Mouse (Mus musculus): ENCODE measurements around the gene Sfta2.

DNA sequence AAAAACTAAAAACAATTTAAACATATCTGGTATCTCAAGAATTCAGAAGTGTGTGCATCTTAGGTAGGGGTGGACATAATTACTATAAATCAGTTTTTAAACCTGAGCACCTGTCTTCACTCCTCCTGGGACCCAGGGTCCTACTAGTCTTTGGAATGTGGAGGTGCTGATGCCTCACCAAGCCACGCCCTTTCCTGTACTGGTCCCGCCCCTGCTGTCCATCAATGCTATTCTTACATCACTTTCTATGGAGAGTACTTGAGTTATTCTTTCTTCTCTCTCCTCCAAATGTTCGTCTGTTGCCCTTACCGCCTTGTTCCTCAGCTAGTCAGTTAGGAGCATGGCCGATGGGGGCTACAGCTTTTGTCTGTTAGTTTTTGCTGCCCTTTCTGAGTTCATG lies 35.0 kb downstream of the Sfta2 start:
- no peak for TF ChIP-seq CTCF (IDR thresholded peaks at IDR 0.05; ENCODE audit: low read depth, low read length)
- TF ChIP-seq POLR2A (IDR thresholded peaks at IDR 0.05; ENCODE audit: extremely low read depth, insufficient read depth, low read length): no peak

Measured in liver, adult 2 months (tissue).